17 mouse cellular contexts compared by ENCODE assay signal in the genomic region with DNA sequence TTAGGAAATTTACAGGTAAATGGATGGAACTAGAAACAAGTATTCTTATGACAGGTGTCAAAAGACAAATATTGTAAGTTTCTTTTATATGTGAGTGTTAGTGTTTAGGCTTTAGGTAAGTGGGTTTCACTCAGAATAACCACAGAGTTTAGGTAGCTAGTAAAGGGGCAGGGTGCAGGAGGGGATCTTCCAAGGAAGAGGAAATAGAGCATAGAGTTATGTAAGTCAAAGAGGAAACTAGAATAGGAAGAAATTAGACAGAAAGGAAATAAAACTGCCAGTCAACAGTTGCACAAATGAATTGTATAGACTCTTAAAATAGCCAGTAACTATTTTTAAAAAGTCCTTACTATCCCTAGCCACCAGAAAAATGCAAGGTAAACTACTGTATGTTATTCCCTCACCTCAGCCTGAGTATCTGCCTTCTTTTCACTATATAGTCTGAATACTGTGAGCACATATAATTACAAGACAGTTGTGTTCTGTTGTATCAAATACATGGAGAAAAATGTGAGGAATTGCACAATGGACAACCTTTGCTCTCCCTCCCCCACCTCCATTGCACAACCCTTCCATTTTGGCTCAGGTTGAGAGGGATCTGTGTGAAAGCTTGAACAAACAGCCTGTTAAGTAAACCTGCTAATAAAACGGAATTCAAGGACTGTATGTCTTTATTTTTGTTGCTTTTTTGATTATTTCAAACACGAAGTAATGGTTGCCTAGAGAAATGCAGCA. TPM values are rescaled to one million over a fixed set of nuclear protein-coding genes. Genes with fewer than 3 reads are reported as not detected.
DNase-seq lines count a peak whose midpoint lies in the region; ATAC-seq and TF ChIP-seq lines count a peak whose summit lies in the region.
"Had no signal": no experiment of that assay in that cellular context is flagged by ENCODE, and none has a peak within 500 bp of the region (broad histone marks: within the 10 kb centered on the region; RNA-seq: fewer than 3 reads in every experiment).

No protein-coding gene starts in this region.

- TF ChIP-seq POLR2A in kidney, adult 2 months (IDR thresholded peaks at IDR 0.05; ENCODE audit: low read depth, low read length) = no peak

- WGBS in kidney, adult 2 months = 48% methylated on average over 2 of the region's 2 CpGs
- 41% methylated on average over 2 of the region's 2 CpGs for WGBS in liver, embryonic 12.5 days (ENCODE audit: insufficient replicate concordance)
- 77% methylated on average over 2 of the region's 2 CpGs for WGBS in forebrain, embryonic 12.5 days

- intact Hi-C loops in gastrocnemius, postnatal 14 days (cut with DNase I; ENCODE audit: low total_unique reads) = no loop called here

- no peaks in the 10 kb centered on the region for H3K9me3 ChIP-seq in liver, embryonic 12.5 days (replicated peaks)
- no peaks in the 10 kb centered on the region for H3K9me3 ChIP-seq in forebrain, embryonic 12.5 days
- H3K9me3 ChIP-seq: embryonic facial prominence, embryonic 15.5 days; heart, embryonic 10.5 days had no signal

- H3K9ac ChIP-seq in liver, embryonic 12.5 days = no peak overlapping the region
- no peak overlapping the region for H3K9ac ChIP-seq in forebrain, embryonic 12.5 days
- H3K9ac ChIP-seq: embryonic facial prominence, embryonic 15.5 days; forebrain, postnatal 0 days had no signal

- no peak overlapping the region for H3K4me3 ChIP-seq in kidney, adult 2 months (ENCODE audit: insufficient read depth, low read depth, low read length)
- no peak overlapping the region for H3K4me3 ChIP-seq in liver, embryonic 12.5 days
- no peak overlapping the region for H3K4me3 ChIP-seq in layer of hippocampus, adult 2 months
- no peak overlapping the region for H3K4me3 ChIP-seq in forebrain, embryonic 12.5 days (replicated peaks)
- H3K4me3 ChIP-seq: embryonic facial prominence, embryonic 15.5 days; heart, embryonic 10.5 days had no signal

- H3K27ac ChIP-seq in kidney, adult 2 months (ENCODE audit: insufficient read depth, low read depth, low read length) = no peak overlapping the region
- no peak overlapping the region for H3K27ac ChIP-seq in liver, embryonic 12.5 days
- H3K27ac ChIP-seq in layer of hippocampus, adult 2 months = no peak overlapping the region
- H3K27ac ChIP-seq in forebrain, embryonic 12.5 days = no peak overlapping the region
- H3K27ac ChIP-seq: embryonic facial prominence, embryonic 15.5 days; heart, embryonic 10.5 days; macrophage had no signal

- DNase-seq in kidney, adult 2 months = peak; percentile 11
- no peak for DNase-seq in kidney, adult 11 months
- no peak for DNase-seq in layer of hippocampus, adult 2 months (ENCODE audit: low spot score in 2 of 2)
- DNase-seq in gastrocnemius, postnatal 14 days = no peak
- DNase-seq: B cell, adult 2 months; forebrain, postnatal 0 days; heart, postnatal 36 days; layer of hippocampus, adult 9-11 months; right cerebral cortex, adult 18-20 months; thymus, adult 2 months had no signal

- TF ChIP-seq CTCF in kidney, adult 2 months (conservative IDR thresholded peaks at IDR 0.05; ENCODE audit: insufficient read depth, insufficient read length, low read depth, low read length) = no peak
- no peak for TF ChIP-seq CTCF in layer of hippocampus, adult 2 months (conservative IDR thresholded peaks at IDR 0.05)

- no peak overlapping the region for H3K4me2 ChIP-seq in liver, embryonic 12.5 days
- no peak overlapping the region for H3K4me2 ChIP-seq in forebrain, embryonic 12.5 days
- H3K4me2 ChIP-seq: embryonic facial prominence, embryonic 15.5 days had no signal

- 0 out of 2 replicates have a peak, but pooled peaks have one; percentile 25 for ATAC-seq in common myeloid progenitor, adult 5-6 weeks (replicated peaks; ENCODE audit: low read depth, poor library complexity, severe bottlenecking)
- ATAC-seq in liver, embryonic 12.5 days = peak; percentile 55
- ATAC-seq in megakaryocyte progenitor cell, adult 5-6 weeks (replicated peaks; ENCODE audit: poor library complexity) = peak; percentile 86
- ATAC-seq in forebrain, embryonic 12.5 days (ENCODE audit: low FRiP score) = no peak
- ATAC-seq: forebrain, postnatal 0 days had no signal

- no peaks in the 10 kb centered on the region for H3K27me3 ChIP-seq in kidney, adult 2 months (replicated peaks; ENCODE audit: control insufficient read depth, insufficient read depth, low read length)
- no peaks in the 10 kb centered on the region for H3K27me3 ChIP-seq in liver, embryonic 12.5 days (replicated peaks)
- H3K27me3 ChIP-seq in forebrain, embryonic 12.5 days = no peaks in the 10 kb centered on the region
- H3K27me3 ChIP-seq: embryonic facial prominence, embryonic 15.5 days had no signal

- no peaks in the 10 kb centered on the region for H3K36me3 ChIP-seq in kidney, adult 2 months (ENCODE audit: control insufficient read depth, insufficient read depth, low read length)
- H3K36me3 ChIP-seq in liver, embryonic 12.5 days = no peaks in the 10 kb centered on the region
- H3K36me3 ChIP-seq in forebrain, embryonic 12.5 days (replicated peaks) = no peaks in the 10 kb centered on the region
- H3K36me3 ChIP-seq: embryonic facial prominence, embryonic 15.5 days; heart, embryonic 10.5 days had no signal

- no peaks in the 10 kb centered on the region for H3K4me1 ChIP-seq in kidney, adult 2 months (ENCODE audit: control insufficient read depth, insufficient read depth, low read length)
- no peaks in the 10 kb centered on the region for H3K4me1 ChIP-seq in liver, embryonic 12.5 days
- H3K4me1 ChIP-seq in forebrain, embryonic 12.5 days = no peaks in the 10 kb centered on the region
- H3K4me1 ChIP-seq: embryonic facial prominence, embryonic 15.5 days had no signal

RNA-seq across cellular contexts. Expression of a gene that starts 32.7 kb away (rescaled TPM):
- 16.4 and 17.5 TPM in 2 replicates for polyA plus RNA-seq in kidney, adult 2 months (2012; rRNA removed)
- total RNA-seq in common myeloid progenitor, adult 5-6 weeks (2017) = 33.4 and 61.3 TPM in 2 replicates
- polyA plus RNA-seq in liver, embryonic 12.5 days (2016; fragmentation: Nextera tagmentation; extraction: Ambion mirVana) = 11.0 and 12.2 TPM in 2 replicates
- total RNA-seq in megakaryocyte progenitor cell, adult 5-6 weeks (2015) = 49.8 and 51.4 TPM in 2 replicates
- total RNA-seq in megakaryocyte progenitor cell, adult 5-6 weeks (2017) = 46.2 and 56.7 TPM in 2 replicates
- 1 to 10 TPM; 9.5 to 9.7 TPM for total RNA-seq in layer of hippocampus, adult 2 months (2021)
- polyA plus RNA-seq in forebrain, embryonic 12.5 days (2016; fragmentation: Nextera tagmentation; extraction: Ambion mirVana) = 9.6 and 10.6 TPM in 2 replicates
- 10 to 100 TPM; 11.3 to 13.4 TPM for total RNA-seq in gastrocnemius, postnatal 14 days (2021)
